Mouse (Mus musculus): ENCODE data around the gene Zc2hc1b.

- TF ChIP-seq EP300 (IDR thresholded peaks at IDR 0.05; ENCODE audit: low read depth): no peak
- no peak for TF ChIP-seq CTCF (IDR thresholded peaks at IDR 0.05; ENCODE audit: low read depth)
Observed at GRCm38 (mm10) chr10:13100061-13100648, 77.7 kb downstream of the Zc2hc1b start.
